Mouse (Mus musculus): ENCODE measurements around the gene Pcyt1a. TPM values are rescaled to one million over a fixed set of nuclear protein-coding genes. Genes with fewer than 3 reads are reported as not detected.
"Not testable (repeated sequence)": the region's sequence is repeated elsewhere in the genome, so short reads cannot be mapped to it uniquely, and the experiment has no call there.

Pcyt1a gene
- polyA plus RNA-seq, 1 experiment from 2014 or later, result 48.8 TPM

GRCm38 (mm10) chr16:32427506-32427905 is 3.2 kb upstream of the Pcyt1a start:
- H3K4me3 ChIP-seq (replicated peaks; ENCODE audit: low read length), result no peak overlapping the region
- no peaks in the 10 kb centered on the region for H3K27me3 ChIP-seq (replicated peaks; ENCODE audit: control insufficient read depth, insufficient read depth, low read length)
- no peak overlapping the region for H3K9ac ChIP-seq (replicated peaks; ENCODE audit: low read depth, low read length)
- no peak overlapping the region for H3K27ac ChIP-seq (ENCODE audit: low read length)
- H3K4me1 ChIP-seq (replicated peaks; ENCODE audit: control insufficient read depth, insufficient read depth, low read length), result peaks cover 14% of the 10 kb centered on the region
- no peaks in the 10 kb centered on the region for H3K36me3 ChIP-seq (ENCODE audit: control insufficient read depth, insufficient read depth)
- ATAC-seq, result no peak
- no peaks in the 10 kb centered on the region for H3K9me3 ChIP-seq (ENCODE audit: control insufficient read depth, low read length)
- H3K4me2 ChIP-seq (ENCODE audit: low read length), result no peak overlapping the region
- 93% methylated on average over 3 of the region's 3 CpGs for WGBS

- peak overlapping the region; percentile 75 for H3K9ac ChIP-seq (replicated peaks; ENCODE audit: low read depth, low read length)
- peak overlapping the region; percentile 90 for H3K27ac ChIP-seq (ENCODE audit: low read length)
- 3% methylated on average over 28 of the region's 28 CpGs for WGBS
- H3K4me2 ChIP-seq (ENCODE audit: low read length), result peak overlapping the region; percentile 91
- ATAC-seq, result peak; percentile 61
- H3K4me3 ChIP-seq (replicated peaks; ENCODE audit: low read length), result peak overlapping the region; percentile 95
- H3K9me3 ChIP-seq (ENCODE audit: control insufficient read depth, low read length), result no peaks in the 10 kb centered on the region
- H3K27me3 ChIP-seq (replicated peaks; ENCODE audit: control insufficient read depth, insufficient read depth, low read length), result no peaks in the 10 kb centered on the region
- no peaks in the 10 kb centered on the region for H3K36me3 ChIP-seq (ENCODE audit: control insufficient read depth, insufficient read depth)
- H3K4me1 ChIP-seq (replicated peaks; ENCODE audit: control insufficient read depth, insufficient read depth, low read length), result peaks cover 14% of the 10 kb centered on the region
Measured at GRCm38 (mm10) chr16:32431047-32431591, 398 bp downstream of the Pcyt1a start.

- no peak overlapping the region for H3K4me3 ChIP-seq (replicated peaks; ENCODE audit: low read length)
- WGBS, result 93% methylated on average over 1 of the region's 1 CpGs
Measured at GRCm38 (mm10) chr16:32431926-32432325, 1.2 kb downstream of the Pcyt1a start.

GRCm38 (mm10) chr16:32433138-32433537 is 2.4 kb downstream of the Pcyt1a start:
- Histone ChIP-seq H3K27me3 (replicated peaks; ENCODE audit: control insufficient read depth, insufficient read depth, low read length) (no peaks in the 10 kb centered on the region), H3K36me3 (ENCODE audit: control insufficient read depth, insufficient read depth) (no peaks in the 10 kb centered on the region), H3K4me3 (replicated peaks; ENCODE audit: low read length) (no peak overlapping the region), H3K4me1 (replicated peaks; ENCODE audit: control insufficient read depth, insufficient read depth, low read length) (peaks cover 14% of the 10 kb centered on the region), H3K27ac (ENCODE audit: low read length) (no peak overlapping the region), H3K9me3 (ENCODE audit: control insufficient read depth, low read length) (no peaks in the 10 kb centered on the region), H3K9ac (replicated peaks; ENCODE audit: low read depth, low read length) (no peak overlapping the region), H3K4me2 (ENCODE audit: low read length) (no peak overlapping the region)
- no peak for ATAC-seq
- 82% methylated on average over 2 of the region's 2 CpGs for WGBS

More at GRCm38 (mm10) chr16:32431926-32432325, 1.2 kb downstream of the Pcyt1a start:
- ATAC-seq, result no peak
- H3K27me3 ChIP-seq (replicated peaks; ENCODE audit: control insufficient read depth, insufficient read depth, low read length), result no peaks in the 10 kb centered on the region
- H3K4me2 ChIP-seq (ENCODE audit: low read length), result peak overlapping the region; percentile 91
- no peak overlapping the region for H3K9ac ChIP-seq (replicated peaks; ENCODE audit: low read depth, low read length)
- H3K27ac ChIP-seq (ENCODE audit: low read length), result no peak overlapping the region
- no peaks in the 10 kb centered on the region for H3K36me3 ChIP-seq (ENCODE audit: control insufficient read depth, insufficient read depth)
- H3K9me3 ChIP-seq (ENCODE audit: control insufficient read depth, low read length), result no peaks in the 10 kb centered on the region
- H3K4me1 ChIP-seq (replicated peaks; ENCODE audit: control insufficient read depth, insufficient read depth, low read length), result peaks cover 14% of the 10 kb centered on the region

GRCm38 (mm10) chr16:32434066-32434465 is 3.3 kb downstream of the Pcyt1a start:
- Histone ChIP-seq H3K9ac (replicated peaks; ENCODE audit: low read depth, low read length) (no peak overlapping the region), H3K4me1 (replicated peaks; ENCODE audit: control insufficient read depth, insufficient read depth, low read length) (peaks cover 14% of the 10 kb centered on the region), H3K4me2 (ENCODE audit: low read length) (no peak overlapping the region), H3K4me3 (replicated peaks; ENCODE audit: low read length) (no peak overlapping the region), H3K9me3 (ENCODE audit: control insufficient read depth, low read length) (no peaks in the 10 kb centered on the region), H3K27me3 (replicated peaks; ENCODE audit: control insufficient read depth, insufficient read depth, low read length) (no peaks in the 10 kb centered on the region), H3K27ac (ENCODE audit: low read length) (no peak overlapping the region), H3K36me3 (ENCODE audit: control insufficient read depth, insufficient read depth) (no peaks in the 10 kb centered on the region)
- no peak for ATAC-seq
- WGBS, result 64% methylated on average over 6 of the region's 6 CpGs

GRCm38 (mm10) chr16:32434691-32435090 is 4.0 kb downstream of the Pcyt1a start:
- Histone ChIP-seq H3K4me2 (ENCODE audit: low read length) (no peak overlapping the region), H3K27me3 (replicated peaks; ENCODE audit: control insufficient read depth, insufficient read depth, low read length) (no peaks in the 10 kb centered on the region), H3K27ac (ENCODE audit: low read length) (no peak overlapping the region), H3K4me3 (replicated peaks; ENCODE audit: low read length) (no peak overlapping the region), H3K36me3 (ENCODE audit: control insufficient read depth, insufficient read depth) (no peaks in the 10 kb centered on the region), H3K9me3 (ENCODE audit: control insufficient read depth, low read length) (no peaks in the 10 kb centered on the region), H3K4me1 (replicated peaks; ENCODE audit: control insufficient read depth, insufficient read depth, low read length) (peaks cover 14% of the 10 kb centered on the region), H3K9ac (replicated peaks; ENCODE audit: low read depth, low read length) (no peak overlapping the region)
- ATAC-seq, result no peak

GRCm38 (mm10) chr16:32436657-32437056 is 5.9 kb downstream of the Pcyt1a start:
- Histone ChIP-seq H3K36me3 (ENCODE audit: control insufficient read depth, insufficient read depth) (no peaks in the 10 kb centered on the region), H3K9me3 (ENCODE audit: control insufficient read depth, low read length) (no peaks in the 10 kb centered on the region), H3K4me2 (ENCODE audit: low read length) (no peak overlapping the region), H3K27me3 (replicated peaks; ENCODE audit: control insufficient read depth, insufficient read depth, low read length) (no peaks in the 10 kb centered on the region), H3K4me3 (replicated peaks; ENCODE audit: low read length) (no peak overlapping the region), H3K27ac (ENCODE audit: low read length) (no peak overlapping the region), H3K4me1 (replicated peaks; ENCODE audit: control insufficient read depth, insufficient read depth, low read length) (peaks cover 6% of the 10 kb centered on the region), H3K9ac (replicated peaks; ENCODE audit: low read depth, low read length) (no peak overlapping the region)
- 86% methylated on average over 1 of the region's 1 CpGs for WGBS
- ATAC-seq, result no peak

GRCm38 (mm10) chr16:32437266-32437665 is 6.5 kb downstream of the Pcyt1a start:
- no peaks in the 10 kb centered on the region for H3K36me3 ChIP-seq (ENCODE audit: control insufficient read depth, insufficient read depth)
- WGBS, result 95% methylated on average over 1 of the region's 1 CpGs
- no peak for ATAC-seq

GRCm38 (mm10) chr16:32441432-32441831 is 10.7 kb downstream of the Pcyt1a start:
- WGBS, result 91% methylated on average over 3 of the region's 3 CpGs
- no peak overlapping the region for H3K4me2 ChIP-seq (ENCODE audit: low read length)
- H3K9ac ChIP-seq (replicated peaks; ENCODE audit: low read depth, low read length), result no peak overlapping the region
- no peaks in the 10 kb centered on the region for H3K27me3 ChIP-seq (replicated peaks; ENCODE audit: control insufficient read depth, insufficient read depth, low read length)
- no peaks in the 10 kb centered on the region for H3K4me1 ChIP-seq (replicated peaks; ENCODE audit: control insufficient read depth, insufficient read depth, low read length)
- no peaks in the 10 kb centered on the region for H3K9me3 ChIP-seq (ENCODE audit: control insufficient read depth, low read length)
- no peak overlapping the region for H3K4me3 ChIP-seq (replicated peaks; ENCODE audit: low read length)
- no peaks in the 10 kb centered on the region for H3K36me3 ChIP-seq (ENCODE audit: control insufficient read depth, insufficient read depth)
- no peak overlapping the region for H3K27ac ChIP-seq (ENCODE audit: low read length)
- ATAC-seq, result no peak

More at GRCm38 (mm10) chr16:32437266-32437665, 6.5 kb downstream of the Pcyt1a start:
- H3K27ac ChIP-seq (ENCODE audit: low read length), result no peak overlapping the region
- no peaks in the 10 kb centered on the region for H3K27me3 ChIP-seq (replicated peaks; ENCODE audit: control insufficient read depth, insufficient read depth, low read length)
- no peak overlapping the region for H3K9ac ChIP-seq (replicated peaks; ENCODE audit: low read depth, low read length)
- H3K4me3 ChIP-seq (replicated peaks; ENCODE audit: low read length), result no peak overlapping the region
- H3K4me2 ChIP-seq (ENCODE audit: low read length), result no peak overlapping the region
- H3K9me3 ChIP-seq (ENCODE audit: control insufficient read depth, low read length), result no peaks in the 10 kb centered on the region
- no peaks in the 10 kb centered on the region; the same call in 1 of the 2 replicates for H3K4me1 ChIP-seq (replicated peaks; ENCODE audit: control insufficient read depth, insufficient read depth, low read length)

- H3K9me3 ChIP-seq (ENCODE audit: control insufficient read depth, low read length); H3K9ac ChIP-seq (replicated peaks; ENCODE audit: low read depth, low read length); H3K27me3 ChIP-seq (replicated peaks; ENCODE audit: control insufficient read depth, insufficient read depth, low read length); ATAC-seq; H3K4me1 ChIP-seq (replicated peaks; ENCODE audit: control insufficient read depth, insufficient read depth, low read length); H3K36me3 ChIP-seq (ENCODE audit: control insufficient read depth, insufficient read depth); H3K4me3 ChIP-seq (replicated peaks; ENCODE audit: low read length); H3K4me2 ChIP-seq (ENCODE audit: low read length); H3K27ac ChIP-seq (ENCODE audit: low read length): not testable (repeated sequence)
- 94% methylated on average over 3 of the region's 3 CpGs for WGBS
Measured at GRCm38 (mm10) chr16:32444615-32445014, 13.9 kb downstream of the Pcyt1a start.
